Mouse (Mus musculus) Muller cell, postnatal 12 days (primary cell): ENCODE measurements around the gene Barhl2.

Experiments used
- DNase-seq: peaks from one replicate; pipeline ENCODE4 v3.0.0-alpha.2; 2015; ENCODE audit errors: inconsistent ontology term

Barhl2 gene

DNA sequence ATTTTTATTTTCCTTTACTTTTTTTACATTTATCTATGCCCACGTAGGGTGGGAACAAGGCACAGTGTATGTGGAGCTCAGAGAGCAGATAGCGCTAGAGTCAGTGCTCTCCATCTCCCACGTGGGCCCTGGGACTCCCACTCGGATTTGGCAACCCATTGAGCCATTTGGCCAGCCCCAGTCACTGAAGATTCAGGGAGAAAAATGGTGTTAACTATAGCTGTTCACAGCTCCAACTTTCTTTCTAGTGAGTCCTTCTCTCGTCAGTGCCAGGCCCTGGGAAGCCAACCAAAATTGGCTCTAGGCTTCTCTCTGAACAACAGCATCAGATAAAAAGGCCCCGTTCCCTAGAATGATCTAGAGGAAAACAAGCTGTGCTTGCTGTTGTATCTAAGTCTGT, 42.2 kb downstream of the Barhl2 start:
- no peak for DNase-seq

GRCm38 (mm10) chr5:106402761-106403160, 55.2 kb downstream of the Barhl2 start:
- DNase-seq: no peak
